Mouse (Mus musculus) lung, embryonic 16.5 days (tissue): ENCODE data around the gene Cfap73. TPM values are rescaled to one million over a fixed set of nuclear protein-coding genes. Genes with fewer than 3 reads are reported as not detected.

Source experiments
- ATAC-seq: fragments of 200-750 bp; cut with Nextera tagmentation; 2 replicates; pipeline ENCODE4 v1.8.0; 2017; ENCODE audit warnings: low read depth, mild to moderate bottlenecking, moderate library complexity
- H3K27ac ChIP-seq: fragments of 300-500 bp; sonication (generic); 2 replicates; pipeline ENCODE4 v1.5.1; 2014; ENCODE audit warnings: mild to moderate bottlenecking, control low read depth, low read length
- H3K27me3 ChIP-seq: fragments of 300-500 bp; sonication (generic); 2 replicates; pipeline ENCODE4 v1.6.1; 2014; ENCODE audit warnings: low read depth, low read length, mixed read lengths; ENCODE audit not compliant: control insufficient read depth, insufficient read depth
- H3K36me3 ChIP-seq: fragments of 300-500 bp; sonication (generic); 2 replicates; pipeline ENCODE4 v1.6.1; 2014; ENCODE audit warnings: low read length; ENCODE audit not compliant: control insufficient read depth, insufficient read depth
- H3K4me1 ChIP-seq: fragments of 300-500 bp; sonication (generic); replicated peaks from 2 replicates; pipeline ENCODE4 v1.6.1; 2014; ENCODE audit warnings: low read length, mixed read lengths; ENCODE audit not compliant: control insufficient read depth, insufficient read depth
- H3K4me2 ChIP-seq: fragments of 300-500 bp; sonication (generic); 2 replicates; pipeline ENCODE4 v1.6.1; 2014; ENCODE audit warnings: low read depth, low read length, control low read depth
- H3K4me3 ChIP-seq: fragments of 300-500 bp; sonication (generic); 2 replicates; pipeline ENCODE4 v1.5.1; 2014; ENCODE audit warnings: mild to moderate bottlenecking, low read length, control low read depth
- H3K9ac ChIP-seq: fragments of 300-500 bp; sonication (generic); 2 replicates; pipeline ENCODE4 v1.6.1; 2014; ENCODE audit warnings: low read length, control low read depth
- H3K9me3 ChIP-seq: fragments of 300-500 bp; sonication (generic); 2 replicates; pipeline ENCODE4 v1.6.1; 2016; ENCODE audit warnings: low read length; ENCODE audit not compliant: control insufficient read depth
- WGBS: fragments of 180-500 bp; shearing (Covaris S2); extraction: QIAGEN DNeasy Blood & Tissue Kit; methylation state at CpG from one replicate; pipeline ENCODE4 v1.1.7; 2014; 5-methylcytosine and 5-hydroxymethylcytosine counted together
- polyA plus RNA-seq: library from polyadenylated mRNA; unstranded; fragments of >200 nt; fragmentation: Nextera tagmentation; extraction: Ambion mirVana; gene quantifications from 2 replicates; pipeline ENCODE4 v1.2.1, GENCODE M21; 2015

Cfap73 gene
- polyA plus RNA-seq, 1 experiment from 2014 or later = 0.94 TPM

DNA sequence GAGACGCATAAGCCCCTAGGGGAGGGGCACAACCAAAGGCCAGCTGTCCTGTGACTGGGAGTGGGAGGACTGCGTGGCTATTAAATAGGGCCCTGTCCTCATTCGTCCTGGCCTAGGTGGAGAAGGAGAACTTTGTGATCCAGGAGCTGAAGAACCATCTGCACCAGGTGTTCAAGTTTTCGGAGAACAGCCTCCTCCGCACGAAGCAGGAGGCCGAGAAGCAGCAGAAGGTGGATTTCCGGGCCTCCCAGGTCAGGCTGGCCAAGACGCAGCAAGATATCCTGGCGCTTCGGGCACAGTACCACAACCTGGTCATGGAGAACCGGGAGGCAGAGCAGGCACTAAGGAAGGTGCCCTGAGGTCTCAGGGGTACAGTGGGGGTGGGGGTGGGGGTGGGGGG is 31.8 kb downstream of the Cfap73 start:
- Histone ChIP-seq H3K9me3 (no peaks in the 10 kb centered on the region), H3K4me3 (no peak overlapping the region), H3K36me3 (no peaks in the 10 kb centered on the region), H3K27me3 (no peaks in the 10 kb centered on the region), H3K4me2 (no peak overlapping the region), H3K4me1 (no peaks in the 10 kb centered on the region), H3K27ac (no peak overlapping the region), H3K9ac (no peak overlapping the region)
- ATAC-seq = no peak
- WGBS = 89% methylated on average over 12 of the region's 12 CpGs

DNA sequence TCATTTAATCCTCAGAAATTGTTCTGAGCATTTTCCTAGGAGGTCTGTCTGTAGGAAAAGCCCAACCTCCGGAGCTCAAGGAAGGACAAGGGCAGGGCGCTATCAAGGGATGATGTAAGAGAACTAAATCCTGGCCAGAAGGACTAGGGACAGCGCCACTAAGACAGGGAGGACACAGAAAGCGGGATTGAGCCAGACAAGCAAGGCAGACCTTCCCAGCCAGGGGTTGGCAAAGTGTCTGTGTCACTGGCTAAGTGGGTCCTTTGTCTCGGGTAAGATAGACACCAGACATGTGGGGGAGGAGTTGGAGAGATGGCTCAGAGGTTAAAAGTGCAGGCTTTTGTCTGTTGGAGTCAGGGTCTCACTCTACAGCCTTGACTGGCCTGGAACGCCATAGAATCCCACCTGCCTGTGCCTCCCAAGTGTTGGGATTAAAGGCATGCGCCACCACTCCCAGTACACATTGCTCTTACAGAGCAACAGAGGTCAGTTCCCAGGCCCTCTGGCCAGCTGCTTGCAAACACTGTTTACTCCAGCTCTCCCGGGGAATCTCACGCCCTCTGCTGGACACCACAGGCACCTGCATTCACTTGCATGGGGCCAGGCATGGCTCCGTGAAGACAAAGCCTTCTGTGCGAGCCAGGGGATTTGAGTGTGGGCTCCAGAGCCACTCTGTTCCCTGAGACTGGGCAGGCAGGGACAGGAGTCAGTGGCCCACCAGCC is 32.9 kb downstream of the Cfap73 start:
- Histone ChIP-seq H3K36me3 (no peaks in the 10 kb centered on the region), H3K4me3 (no peak overlapping the region), H3K9me3 (no peaks in the 10 kb centered on the region), H3K27me3 (no peaks in the 10 kb centered on the region), H3K4me1 (no peaks in the 10 kb centered on the region), H3K4me2 (no peak overlapping the region), H3K9ac (no peak overlapping the region), H3K27ac (no peak overlapping the region)
- 46% methylated on average over 11 of the region's 11 CpGs for WGBS
- no peak for ATAC-seq

DNA sequence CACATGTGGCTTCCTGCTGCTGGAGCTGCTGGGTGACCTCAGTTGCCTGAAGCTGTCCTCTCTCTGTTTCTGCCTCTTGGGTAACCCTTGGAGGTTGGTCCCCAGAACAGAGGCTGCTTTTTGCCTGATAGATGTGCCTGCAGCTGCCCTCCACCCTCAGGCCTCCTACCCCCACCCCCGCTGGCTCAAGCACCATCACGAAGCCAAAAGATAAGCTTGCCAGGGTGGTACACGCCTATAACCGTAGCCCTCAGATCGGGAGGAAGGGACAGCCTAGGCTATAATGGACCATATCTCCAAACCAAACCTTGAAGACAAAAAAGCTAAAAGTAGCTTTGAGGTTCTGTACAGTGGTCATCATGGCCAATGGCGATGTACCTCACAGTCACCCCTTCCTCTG is 34.4 kb downstream of the Cfap73 start:
- no peaks in the 10 kb centered on the region for H3K4me1 ChIP-seq
- no peak overlapping the region for H3K9ac ChIP-seq
- no peak overlapping the region for H3K4me2 ChIP-seq
- H3K9me3 ChIP-seq = no peaks in the 10 kb centered on the region
- H3K4me3 ChIP-seq = no peak overlapping the region
- no peak overlapping the region for H3K27ac ChIP-seq
- H3K27me3 ChIP-seq = no peaks in the 10 kb centered on the region
- no peak for ATAC-seq
- H3K36me3 ChIP-seq = no peaks in the 10 kb centered on the region
- WGBS = 73% methylated on average over 6 of the region's 6 CpGs

DNA sequence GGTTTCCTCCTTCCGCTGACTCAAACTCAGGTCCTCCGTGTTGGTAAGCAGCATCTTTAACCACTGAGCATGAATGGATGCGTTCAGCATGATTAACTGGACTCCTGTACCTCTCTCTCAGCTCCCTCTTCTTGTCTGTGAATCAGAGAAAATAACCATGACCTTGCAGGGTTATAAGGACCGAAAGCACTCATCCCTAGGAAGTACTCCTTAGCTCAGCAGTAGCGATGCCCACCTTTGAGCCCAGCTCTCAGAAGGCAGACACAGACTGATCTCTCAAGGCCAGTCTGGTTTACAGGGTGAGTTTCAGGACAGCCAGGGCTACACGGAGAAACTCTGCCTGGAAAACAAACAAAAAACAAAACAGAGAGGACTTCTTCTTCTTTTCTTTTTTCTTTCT is 39.5 kb downstream of the Cfap73 start:
- no peak overlapping the region for H3K4me3 ChIP-seq
- H3K27me3 ChIP-seq = no peaks in the 10 kb centered on the region
- ATAC-seq = no peak
- H3K4me2 ChIP-seq = no peak overlapping the region
- H3K27ac ChIP-seq = no peak overlapping the region
- H3K36me3 ChIP-seq = no peaks in the 10 kb centered on the region
- no peaks in the 10 kb centered on the region; the same call in 1 of the 2 replicates for H3K9me3 ChIP-seq
- H3K9ac ChIP-seq = no peak overlapping the region
- no peaks in the 10 kb centered on the region for H3K4me1 ChIP-seq
- 81% methylated on average over 6 of the region's 6 CpGs for WGBS

DNA sequence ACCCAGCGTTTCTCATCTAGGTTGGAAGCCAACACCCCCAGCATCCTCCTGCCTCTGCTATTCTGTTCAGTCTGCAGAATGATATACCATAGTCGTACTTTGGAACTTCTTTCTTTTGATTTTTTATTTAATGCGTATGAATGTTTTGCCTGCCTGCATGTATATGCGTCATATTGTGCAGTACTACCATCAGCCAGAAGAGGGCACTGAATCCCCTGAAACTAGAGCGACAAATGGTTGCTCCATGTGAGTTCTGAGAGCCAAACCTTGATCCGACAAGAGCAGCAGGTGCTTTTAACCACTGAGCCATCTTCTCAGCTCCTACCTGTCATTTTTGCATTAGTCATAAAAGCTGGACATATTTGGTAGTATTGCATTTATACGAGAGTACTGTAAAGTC is 41.9 kb downstream of the Cfap73 start:
- 62% methylated on average over 7 of the region's 7 CpGs for WGBS
- Histone ChIP-seq H3K36me3 (no peaks in the 10 kb centered on the region), H3K4me1 (peaks cover 10% of the 10 kb centered on the region), H3K27me3 (no peaks in the 10 kb centered on the region), H3K4me2 (no peak overlapping the region), H3K27ac (no peak overlapping the region), H3K9ac (no peak overlapping the region), H3K4me3 (no peak overlapping the region), H3K9me3 (no peaks in the 10 kb centered on the region; the same call in 1 of the 2 replicates)
- no peak for ATAC-seq

DNA sequence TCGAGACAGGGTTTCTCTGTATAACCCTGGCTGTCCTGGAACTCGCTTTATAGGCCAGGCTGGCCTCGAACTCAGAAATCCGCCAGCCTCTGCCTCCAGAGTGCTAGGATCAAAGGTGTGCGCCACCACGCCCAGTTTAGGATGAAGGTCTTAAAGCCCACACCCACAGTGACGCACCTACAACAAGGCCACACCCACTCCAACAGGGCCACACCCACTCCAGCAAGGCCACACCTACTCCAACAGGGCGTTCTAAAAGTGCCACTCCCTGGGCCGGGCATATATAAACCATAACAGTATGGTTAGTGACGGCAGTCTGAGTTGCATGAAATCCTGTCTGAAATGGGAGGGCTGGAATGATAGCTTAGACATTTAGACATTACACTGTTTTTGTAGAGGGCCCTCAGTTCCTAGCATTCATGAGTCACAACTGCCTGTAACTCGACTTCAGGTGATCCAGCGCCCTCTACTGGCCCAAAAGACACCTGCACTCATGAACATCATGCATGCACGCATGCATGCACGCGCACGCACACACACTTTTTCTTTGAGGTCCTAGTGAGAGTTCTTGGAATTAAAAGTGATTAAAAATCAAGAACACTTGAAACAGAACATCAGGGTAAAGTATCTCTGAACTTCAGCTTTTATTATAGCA is 43.6 kb downstream of the Cfap73 start:
- Histone ChIP-seq H3K27me3 (no peaks in the 10 kb centered on the region), H3K4me2 (no peak overlapping the region), H3K9me3 (no peaks in the 10 kb centered on the region; the same call in 1 of the 2 replicates), H3K27ac (no peak overlapping the region), H3K4me3 (no peak overlapping the region), H3K9ac (no peak overlapping the region), H3K36me3 (no peaks in the 10 kb centered on the region), H3K4me1 (peaks cover 22% of the 10 kb centered on the region)
- no peak for ATAC-seq
- WGBS = 72% methylated on average over 16 of the region's 16 CpGs

DNA sequence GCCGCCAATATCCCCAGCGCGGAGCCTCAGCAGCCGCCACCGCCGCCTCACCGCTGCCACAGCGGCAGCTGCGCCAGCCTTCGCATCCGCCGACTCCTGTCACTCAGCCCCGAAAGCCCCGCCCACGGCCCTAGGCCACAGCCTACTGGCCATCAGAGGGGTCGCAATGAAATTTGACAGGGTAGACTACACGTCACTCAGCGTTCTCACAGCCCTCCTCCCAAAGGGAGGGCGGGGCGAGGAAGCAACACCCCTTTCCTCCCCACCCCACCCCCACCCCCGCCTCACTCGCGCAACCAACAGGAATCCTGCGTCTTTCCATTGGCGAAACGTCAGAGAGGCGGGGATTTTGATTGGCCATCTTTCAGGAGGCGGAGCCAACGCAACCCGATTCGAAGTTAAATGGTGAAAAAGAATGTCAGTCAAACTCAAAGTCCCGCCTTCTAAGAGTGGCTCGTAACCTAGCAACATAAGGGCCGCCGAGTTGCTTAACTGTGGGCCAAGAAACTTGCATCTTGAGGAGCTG is 45.4 kb downstream of the Cfap73 start, which contains the start of the genes Tpcn1 and Iqcd:
Tpcn1 (minus strand) TSS at position 105 of the 526 bp plus-strand sequence.
Iqcd (plus strand) TSS at position 448 of the 526 bp plus-strand sequence.
- H3K27ac ChIP-seq = peak within 1 kb of the TSS; percentile 62
- peaks cover 9% of the 10 kb centered on the region; the same call in 1 of the 2 replicates for H3K36me3 ChIP-seq
- H3K27me3 ChIP-seq = no peaks in the 10 kb centered on the region
- 0% methylated on average over 35 of the region's 35 CpGs for WGBS
- no peaks in the 10 kb centered on the region; the same call in 1 of the 2 replicates for H3K9me3 ChIP-seq
- peak within 1 kb of the TSS; percentile 95 for H3K4me2 ChIP-seq
- peak within 1 kb of the TSS; percentile 91 for H3K4me3 ChIP-seq
- peak within 1 kb of the TSS; percentile 87 for H3K9ac ChIP-seq
- H3K4me1 ChIP-seq = peaks cover 22% of the 10 kb centered on the region
- peak; percentile 99 for ATAC-seq

DNA sequence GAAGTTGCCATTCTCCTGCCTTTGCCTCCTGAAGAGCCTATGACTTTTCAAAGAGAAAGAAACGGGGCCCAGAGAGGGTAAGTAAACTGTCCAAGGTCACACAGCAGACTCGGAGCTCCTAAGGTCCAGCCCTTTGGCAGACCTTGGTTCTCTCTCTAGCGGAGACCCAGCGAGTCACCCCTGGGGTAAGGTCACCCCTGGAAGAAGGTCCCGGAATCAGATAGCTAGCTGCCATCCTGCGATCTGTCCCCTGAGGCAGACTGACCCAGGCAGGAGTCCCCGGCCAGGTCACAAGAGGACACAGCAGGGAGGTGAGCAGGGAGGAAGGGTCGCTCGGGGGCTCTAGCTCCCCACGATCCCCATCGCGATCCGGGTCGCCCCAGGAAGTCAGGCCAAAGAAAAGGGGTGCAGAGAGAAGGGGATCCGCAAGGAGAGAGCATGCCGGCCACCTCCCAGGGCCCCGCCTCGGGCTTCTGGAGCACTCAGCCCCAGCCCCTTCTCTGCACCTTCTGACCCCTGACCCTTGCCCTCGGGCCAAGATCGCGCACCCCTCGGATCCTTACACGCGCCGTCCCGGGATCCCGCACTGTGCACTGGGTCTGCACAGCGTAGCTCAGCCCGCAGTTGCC is 46.0 kb downstream of the Cfap73 start:
- peak; percentile 0; the same call in 1 of the 2 replicates for ATAC-seq
- Histone ChIP-seq H3K27me3 (no peaks in the 10 kb centered on the region), H3K4me1 (peaks cover 22% of the 10 kb centered on the region), H3K4me3 (peak overlapping the region; percentile 91), H3K36me3 (peaks cover 14% of the 10 kb centered on the region), H3K4me2 (peak overlapping the region; percentile 95), H3K9me3 (no peaks in the 10 kb centered on the region; the same call in 1 of the 2 replicates), H3K9ac (peak overlapping the region; percentile 87), H3K27ac (peak overlapping the region; percentile 62)
- under 1% methylated on average over 29 of the region's 29 CpGs for WGBS

DNA sequence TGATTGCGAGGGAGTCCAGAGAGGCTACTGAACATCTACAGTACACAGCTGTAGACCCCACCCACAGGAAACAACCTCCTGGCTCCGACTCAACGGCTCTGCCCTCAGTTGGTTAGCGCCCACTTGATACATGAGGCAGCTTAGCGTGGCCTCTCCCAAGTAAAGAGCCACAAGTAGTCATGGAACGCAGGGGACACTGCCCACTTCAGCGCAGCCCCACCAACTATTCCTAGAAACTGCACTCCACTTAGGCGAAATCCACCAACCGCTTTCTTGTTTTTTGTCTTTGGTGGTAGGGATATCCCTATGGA is 46.5 kb downstream of the Cfap73 start:
- H3K4me3 ChIP-seq = peak overlapping the region; percentile 91
- peaks cover 17% of the 10 kb centered on the region for H3K36me3 ChIP-seq
- H3K9me3 ChIP-seq = no peaks in the 10 kb centered on the region; the same call in 1 of the 2 replicates
- peaks cover 22% of the 10 kb centered on the region for H3K4me1 ChIP-seq
- WGBS = 11% methylated on average over 9 of the region's 9 CpGs
- peak overlapping the region; percentile 87 for H3K9ac ChIP-seq
- H3K4me2 ChIP-seq = peak overlapping the region; percentile 95
- H3K27me3 ChIP-seq = no peaks in the 10 kb centered on the region
- no peak for ATAC-seq
- peak overlapping the region; percentile 31 for H3K27ac ChIP-seq
